Mouse (Mus musculus) G1E (cell line): Measurements from ENCODE around the gene Adprh.

Experiments used
- CTCF ChIP-seq: IDR thresholded peaks from 2 replicates; pipeline ENCODE4 v1.5.1; 2012; ENCODE audit warnings: low read depth, low read length, inconsistent platforms, mixed read lengths
- GATA1 ChIP-seq: IDR thresholded peaks from 2 replicates; pipeline ENCODE4 v1.6.1; 2012; ENCODE audit warnings: borderline replicate concordance, low read length, inconsistent platforms, mixed read lengths
- POLR2AphosphoS5 ChIP-seq: IDR thresholded peaks from 2 replicates; pipeline ENCODE4 v1.6.1; 2012; ENCODE audit warnings: low read depth, low read length, inconsistent platforms; ENCODE audit not compliant: insufficient replicate concordance

DNA sequence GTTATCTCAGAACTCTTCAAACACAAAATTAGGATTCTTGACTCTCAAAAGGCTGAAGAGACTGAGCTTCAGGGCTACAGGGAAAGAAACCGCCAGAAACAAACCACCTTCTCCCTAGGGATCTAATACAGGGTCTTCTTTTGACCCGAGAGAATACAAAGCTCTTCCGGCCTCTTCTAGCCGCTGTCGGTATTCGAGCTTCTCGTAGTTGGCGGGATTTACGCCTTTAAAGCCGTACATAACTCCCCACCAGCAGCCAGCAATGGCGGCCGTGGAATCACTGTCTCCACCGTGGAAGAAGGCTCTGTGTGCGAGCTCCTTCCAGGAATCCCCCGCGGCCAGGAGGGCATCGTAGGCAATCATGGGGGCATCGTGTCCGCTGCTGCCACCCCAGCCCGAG, 6.9 kb downstream of the Adprh start:
- TF ChIP-seq CTCF (no peak), GATA1 (no peak), POLR2AphosphoS5 (no peak)
